Mouse (Mus musculus) liver, embryonic 11.5 days (tissue): ENCODE measurements around the gene Slc44a3. TPM values are rescaled to one million over a fixed set of nuclear protein-coding genes. Genes with fewer than 3 reads are reported as not detected.

Source experiments
- ATAC-seq: fragments of 200-750 bp; cut with Nextera tagmentation; replicated peaks from 2 replicates; pipeline ENCODE4 v1.8.0; 2017; ENCODE audit warnings: moderate number of reproducible peaks, mild to moderate bottlenecking, moderate TSS enrichment, moderate library complexity; ENCODE audit not compliant: low FRiP score
- DNase-seq: peaks from one replicate; pipeline ENCODE4 v3.0.0-alpha.2; 2017; ENCODE audit warnings: low spot score
- H3K27ac ChIP-seq: fragments of 300-500 bp; sonication (generic); 2 replicates; pipeline ENCODE4 v1.5.1; 2014; ENCODE audit warnings: mild to moderate bottlenecking, low read depth, low read length, control low read depth
- H3K27me3 ChIP-seq: fragments of 300-500 bp; sonication (generic); replicated peaks from 2 replicates; pipeline ENCODE4 v1.6.1; 2014; ENCODE audit warnings: low read length, mixed read lengths; ENCODE audit not compliant: control insufficient read depth, insufficient read depth
- H3K36me3 ChIP-seq: fragments of 300-500 bp; sonication (generic); 2 replicates; pipeline ENCODE4 v1.6.1; 2014; ENCODE audit warnings: mild to moderate bottlenecking, low read length, moderate library complexity, mixed read lengths; ENCODE audit not compliant: control insufficient read depth, insufficient read depth
- H3K4me1 ChIP-seq: fragments of 300-500 bp; sonication (generic); replicated peaks from 2 replicates; pipeline ENCODE4 v1.6.1; 2014; ENCODE audit warnings: low read length, mixed read lengths; ENCODE audit not compliant: control insufficient read depth, insufficient read depth
- H3K4me2 ChIP-seq: fragments of 300-500 bp; sonication (generic); 2 replicates; pipeline ENCODE4 v1.6.1; 2014; ENCODE audit warnings: mild to moderate bottlenecking, control low read depth, moderate library complexity
- H3K4me3 ChIP-seq: fragments of 300-500 bp; sonication (generic); 2 replicates; pipeline ENCODE4 v1.5.1; 2014; ENCODE audit warnings: low read depth, low read length, control low read depth
- H3K9ac ChIP-seq: fragments of 300-500 bp; sonication (generic); 2 replicates; pipeline ENCODE4 v1.6.1; 2014; ENCODE audit warnings: low read depth, low read length, control low read depth
- H3K9me3 ChIP-seq: fragments of 300-500 bp; sonication (generic); 2 replicates; pipeline ENCODE4 v1.6.1; 2016; ENCODE audit warnings: low read length, inconsistent platforms, mixed read lengths; ENCODE audit not compliant: control insufficient read depth
- WGBS: fragments of 180-500 bp; shearing (Covaris S2); extraction: QIAGEN DNeasy Blood & Tissue Kit; methylation state at CpG from one replicate; pipeline ENCODE4 v1.1.7; 2014; 5-methylcytosine and 5-hydroxymethylcytosine counted together
- polyA plus RNA-seq: library from polyadenylated mRNA; unstranded; fragments of >200 nt; fragmentation: Nextera tagmentation; extraction: Ambion mirVana; gene quantifications from 2 replicates; pipeline ENCODE4 v1.2.1, GENCODE M21; 2014

The Slc44a3 gene
- polyA plus RNA-seq, 1 experiment from 2014 or later: 1.7 TPM

DNA sequence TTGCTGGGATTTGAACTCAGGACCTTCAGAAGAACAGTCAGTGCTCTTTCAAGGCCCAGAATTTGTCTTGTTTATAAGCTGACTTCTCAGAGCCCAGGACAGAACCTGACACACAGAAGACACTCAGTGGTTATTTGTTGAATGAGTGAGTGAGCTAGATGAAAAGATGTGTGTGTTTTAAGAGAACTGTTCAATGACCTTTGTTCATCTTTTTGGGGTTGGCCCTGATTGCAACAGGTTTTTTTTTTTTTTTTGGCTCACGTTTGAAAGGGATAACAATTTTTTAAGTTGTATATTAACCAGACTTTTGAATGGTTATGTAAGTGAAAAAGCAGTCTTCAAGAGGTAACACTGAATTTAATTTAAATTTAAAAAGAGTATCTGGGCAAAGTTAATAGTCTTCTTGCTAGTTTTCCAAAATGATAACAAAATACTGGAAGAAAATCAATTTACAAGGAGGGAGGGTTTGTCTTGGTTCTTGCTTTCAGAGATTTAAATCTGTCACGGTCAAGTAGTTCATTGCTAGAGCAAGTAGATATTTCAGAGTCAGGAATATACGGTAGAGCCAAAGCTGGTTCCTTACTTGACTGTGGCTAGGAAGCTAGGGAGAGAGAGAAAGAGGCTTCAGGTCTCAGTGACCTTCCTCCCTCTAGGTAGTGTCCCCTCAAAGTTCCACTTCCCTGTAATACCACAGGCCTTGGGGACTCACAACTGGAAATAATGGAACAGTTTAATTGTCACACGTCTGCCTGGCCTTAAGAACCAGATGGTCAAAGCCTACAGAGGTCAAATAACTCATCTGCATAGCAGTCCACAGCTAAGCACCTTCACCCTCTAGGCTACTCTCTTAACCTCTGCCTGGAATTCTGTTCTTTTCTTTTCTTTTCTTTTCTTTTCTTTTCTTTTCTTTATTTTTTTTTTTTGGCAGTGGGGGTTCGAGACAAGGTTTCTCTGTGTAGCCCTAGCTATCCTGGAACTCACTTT lies 115.7 kb downstream of the Slc44a3 start:
- no peaks in the 10 kb centered on the region for H3K4me1 ChIP-seq
- no peak overlapping the region for H3K9ac ChIP-seq
- no peak overlapping the region for H3K4me3 ChIP-seq
- H3K36me3 ChIP-seq: no peaks in the 10 kb centered on the region
- no peak overlapping the region for H3K27ac ChIP-seq
- 79% methylated on average over 5 of the region's 5 CpGs for WGBS
- DNase-seq (no peak), ATAC-seq (no peak)
- no peak overlapping the region for H3K4me2 ChIP-seq
- no peaks in the 10 kb centered on the region for H3K9me3 ChIP-seq
- H3K27me3 ChIP-seq: no peaks in the 10 kb centered on the region

DNA sequence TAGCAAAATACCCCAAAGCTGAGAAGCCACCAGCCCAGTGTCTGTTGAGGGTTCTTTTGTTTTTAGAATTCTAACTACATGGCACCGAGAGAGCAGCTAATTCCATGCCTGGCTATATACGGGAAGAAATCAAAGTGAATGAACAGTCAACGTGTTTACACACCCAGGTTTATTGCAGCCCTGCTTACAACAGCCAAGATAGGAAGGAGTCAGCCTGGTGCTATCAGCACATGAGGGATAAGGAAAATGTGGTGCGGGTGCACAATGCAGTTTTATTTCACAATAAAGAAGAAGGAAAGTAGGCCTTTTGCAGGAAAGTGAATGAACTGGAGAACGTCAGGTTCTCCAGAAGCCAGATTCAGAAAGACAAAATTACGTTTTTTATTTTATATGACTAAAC lies 120.8 kb downstream of the Slc44a3 start:
- H3K9me3 ChIP-seq: no peaks in the 10 kb centered on the region
- H3K4me3 ChIP-seq: no peak overlapping the region
- WGBS: 65% methylated on average over 6 of the region's 6 CpGs
- DNase-seq (no peak), ATAC-seq (no peak)
- H3K27me3 ChIP-seq: no peaks in the 10 kb centered on the region
- H3K36me3 ChIP-seq: no peaks in the 10 kb centered on the region
- no peak overlapping the region for H3K27ac ChIP-seq
- H3K9ac ChIP-seq: no peak overlapping the region
- H3K4me2 ChIP-seq: no peak overlapping the region
- H3K4me1 ChIP-seq: no peaks in the 10 kb centered on the region

Other genes starting within 250 kb of the Slc44a3 start
- 31.2 and 36.9 TPM in 2 replicates for gene Tmem56, start 249.3 kb downstream of the Slc44a3 start, polyA plus RNA-seq
- gene Alg14, start 240.6 kb downstream of the Slc44a3 start, polyA plus RNA-seq: 23.3 and 26.4 TPM in 2 replicates
- gene Cnn3, start 105.9 kb downstream of the Slc44a3 start, polyA plus RNA-seq: 294 and 295 TPM in 2 replicates
- gene 4930432M17Rik, start 138.4 kb upstream of the Slc44a3 start, polyA plus RNA-seq: not detected in 2 replicates
- gene F3, start 191.1 kb upstream of the Slc44a3 start, polyA plus RNA-seq: 1.7 and 2.3 TPM in 2 replicates